Mouse (Mus musculus): ENCODE data around the gene Ccdc106. TPM values are rescaled to one million over a fixed set of nuclear protein-coding genes. Genes with fewer than 3 reads are reported as not detected.

Ccdc106 gene
- polyA plus RNA-seq, 1 experiment = 42.4 TPM

GRCm38 (mm10) chr7:5108272-5108671 is 87.9 kb downstream of the Ccdc106 start:
- H3K27me3 ChIP-seq (ENCODE audit: control insufficient read depth, insufficient read depth, low read length) = no peaks in the 10 kb centered on the region
- TF ChIP-seq POLR2A (IDR thresholded peaks at IDR 0.05; ENCODE audit: borderline replicate concordance, insufficient read depth, low read length) (no peak), CTCF (IDR thresholded peaks at IDR 0.05; ENCODE audit: borderline replicate concordance, insufficient read depth, low read depth, low read length) (no peak)
- no peak overlapping the region for H3K4me3 ChIP-seq (replicated peaks; ENCODE audit: insufficient read depth, low read depth, low read length)
- no peak overlapping the region for H3K27ac ChIP-seq (ENCODE audit: insufficient read depth, low read length)
- WGBS = 75% methylated on average over 4 of the region's 4 CpGs
- no peak for DNase-seq
- no peaks in the 10 kb centered on the region for H3K4me1 ChIP-seq (ENCODE audit: control insufficient read depth, insufficient read depth, low read length)

- Histone ChIP-seq H3K4me3 (replicated peaks; ENCODE audit: insufficient read depth, low read depth, low read length) (no peak overlapping the region), H3K27ac (ENCODE audit: insufficient read depth, low read length) (no peak overlapping the region), H3K4me1 (ENCODE audit: control insufficient read depth, insufficient read depth, low read length) (no peaks in the 10 kb centered on the region), H3K27me3 (ENCODE audit: control insufficient read depth, insufficient read depth, low read length) (no peaks in the 10 kb centered on the region)
- TF ChIP-seq CTCF (IDR thresholded peaks at IDR 0.05; ENCODE audit: borderline replicate concordance, insufficient read depth, low read depth, low read length) (no peak), POLR2A (IDR thresholded peaks at IDR 0.05; ENCODE audit: borderline replicate concordance, insufficient read depth, low read length) (no peak)
- no peak for DNase-seq
- 81% methylated on average over 8 of the region's 8 CpGs for WGBS
Observed at GRCm38 (mm10) chr7:5109301-5109700, 88.9 kb downstream of the Ccdc106 start.

Other genes with a start within 250 kb of the Ccdc106 start
- not detected in 2 replicates for gene Fam71e2, start 249.3 kb upstream of the Ccdc106 start, polyA plus RNA-seq (2012; rRNA removed)
- gene Il11, start 237.7 kb upstream of the Ccdc106 start, polyA plus RNA-seq (2012; rRNA removed) = 1.2 TPM in 2 replicates
- not detected in 2 replicates for gene Tmem190, start 237.6 kb upstream of the Ccdc106 start, polyA plus RNA-seq (2012; rRNA removed)
- 13.2 and 15.6 TPM in 2 replicates for gene Tmem238, start 230.9 kb upstream of the Ccdc106 start, polyA plus RNA-seq (2012; rRNA removed)
- 268 and 296 TPM in 2 replicates for gene Rpl28, start 227.7 kb upstream of the Ccdc106 start, polyA plus RNA-seq (2012; rRNA removed)
- 179 and 211 TPM in 2 replicates for gene Ube2s, start 208.0 kb upstream of the Ccdc106 start, polyA plus RNA-seq (2012; rRNA removed)
- gene Shisa7, start 175.9 kb upstream of the Ccdc106 start, polyA plus RNA-seq (2012; rRNA removed) = 21.0 and 22.7 TPM in 2 replicates
- gene Isoc2b, start 150.3 kb upstream of the Ccdc106 start, polyA plus RNA-seq (2012; rRNA removed) = 11.1 and 13.6 TPM in 2 replicates
- 17.4 and 17.7 TPM in 2 replicates for gene Isoc2a, start 143.4 kb upstream of the Ccdc106 start, polyA plus RNA-seq (2012; rRNA removed)
- gene Gm36210, start 114.0 kb upstream of the Ccdc106 start, polyA plus RNA-seq (2012; rRNA removed) = 0.59 and 0.61 TPM in 2 replicates
- gene Zfp628, start 105.3 kb upstream of the Ccdc106 start, polyA plus RNA-seq (2012; rRNA removed) = 9.8 and 10.4 TPM in 2 replicates
- gene Nat14, start 98.5 kb upstream of the Ccdc106 start, polyA plus RNA-seq (2012; rRNA removed) = 33.5 and 37.5 TPM in 2 replicates
- gene Ssc5d, start 94.8 kb upstream of the Ccdc106 start, polyA plus RNA-seq (2012; rRNA removed) = 1.9 TPM in 2 replicates
- 0.15 and 0.38 TPM in 2 replicates for gene Sbk2, start 56.1 kb upstream of the Ccdc106 start, polyA plus RNA-seq (2012; rRNA removed)
- gene Sbk3, start 49.4 kb upstream of the Ccdc106 start, polyA plus RNA-seq (2012; rRNA removed) = 2.6 TPM in 2 replicates
- 64.8 and 65.2 TPM in 2 replicates for gene Zfp579, start 24.4 kb upstream of the Ccdc106 start, polyA plus RNA-seq (2012; rRNA removed)
- 14.4 and 14.9 TPM in 2 replicates for gene Zfp524, start 6.1 kb upstream of the Ccdc106 start, polyA plus RNA-seq (2012; rRNA removed)
- 28.2 and 29.8 TPM in 2 replicates for gene Fiz1, start 5.9 kb upstream of the Ccdc106 start, polyA plus RNA-seq (2012; rRNA removed)
- gene Gm44973, start 5.1 kb upstream of the Ccdc106 start, polyA plus RNA-seq (2012; rRNA removed) = not detected in 2 replicates
- 30.3 and 33.3 TPM in 2 replicates for gene Zfp865, start 177 bp upstream of the Ccdc106 start, polyA plus RNA-seq (2012; rRNA removed)
- gene 4632433K11Rik, start 13.6 kb downstream of the Ccdc106 start, polyA plus RNA-seq (2012; rRNA removed) = not detected in 2 replicates
- 8.4 and 9.6 TPM in 2 replicates for gene Zfp784, start 17.9 kb downstream of the Ccdc106 start, polyA plus RNA-seq (2012; rRNA removed)
- gene Zfp580, start 31.0 kb downstream of the Ccdc106 start, polyA plus RNA-seq (2012; rRNA removed) = 29.7 and 34.3 TPM in 2 replicates
- 196 and 211 TPM in 2 replicates for gene U2af2, start 41.6 kb downstream of the Ccdc106 start, polyA plus RNA-seq (2012; rRNA removed)
- 246 and 251 TPM in 2 replicates for gene Epn1, start 59.7 kb downstream of the Ccdc106 start, polyA plus RNA-seq (2012; rRNA removed)
- gene Rfpl4, start 96.4 kb downstream of the Ccdc106 start, polyA plus RNA-seq (2012; rRNA removed) = not detected in 2 replicates
- 0.34 and 0.60 TPM in 2 replicates for gene Rasl2-9, start 105.4 kb downstream of the Ccdc106 start, polyA plus RNA-seq (2012; rRNA removed)
- not detected in 2 replicates for gene Vmn1r55, start 129.1 kb downstream of the Ccdc106 start, polyA plus RNA-seq (2012; rRNA removed)
- not detected in 2 replicates for gene Vmn1r56, start 176.2 kb downstream of the Ccdc106 start, polyA plus RNA-seq (2012; rRNA removed)
- not detected in 2 replicates for gene Vmn1r57, start 197.9 kb downstream of the Ccdc106 start, polyA plus RNA-seq (2012; rRNA removed)

Measured in cerebellum, adult 2 months (tissue).